Mouse (Mus musculus) midbrain, postnatal 0 days (tissue): ENCODE data around the gene Cct3. TPM values are rescaled to one million over a fixed set of nuclear protein-coding genes. Genes with fewer than 3 reads are reported as not detected.

ENCODE experiments used
- ATAC-seq: fragments of 200-750 bp; cut with Nextera tagmentation; 2 replicates; pipeline ENCODE4 v1.8.0; 2017; ENCODE audit warnings: moderate number of reproducible peaks, mild to moderate bottlenecking, moderate TSS enrichment, moderate library complexity; ENCODE audit not compliant: low FRiP score
- DNase-seq: peaks from one replicate; pipeline ENCODE4 v3.0.0-alpha.2; 2015; ENCODE audit warnings: low spot score
- H3K27ac ChIP-seq: fragments of 300-500 bp; sonication (generic); 2 replicates; pipeline ENCODE4 v1.5.1; 2014; ENCODE audit warnings: low read depth, mild to moderate bottlenecking, low read length, mixed read lengths
- H3K27me3 ChIP-seq: fragments of 300-500 bp; sonication (generic); 2 replicates; pipeline ENCODE4 v1.6.1; 2014; ENCODE audit warnings: low read length, control low read depth, mixed read lengths; ENCODE audit not compliant: insufficient read depth
- H3K36me3 ChIP-seq: fragments of 300-500 bp; sonication (generic); 2 replicates; pipeline ENCODE4 v1.6.1; 2014; ENCODE audit warnings: low read length, control low read depth, mixed read lengths; ENCODE audit not compliant: insufficient read depth
- H3K4me1 ChIP-seq: fragments of 300-500 bp; sonication (generic); 2 replicates; pipeline ENCODE4 v1.6.1; 2014; ENCODE audit warnings: mild to moderate bottlenecking, control low read depth, antibody characterized with exemption, low read length, mixed read lengths; ENCODE audit not compliant: insufficient read depth
- H3K4me2 ChIP-seq: fragments of 300-500 bp; sonication (generic); 2 replicates; pipeline ENCODE4 v1.6.1; 2014; ENCODE audit warnings: low read depth, mild to moderate bottlenecking, low read length, mixed read lengths; ENCODE audit not compliant: poor library complexity, severe bottlenecking
- H3K4me3 ChIP-seq: fragments of 300-500 bp; sonication (generic); 2 replicates; pipeline ENCODE4 v1.5.1; 2014; ENCODE audit warnings: low read depth, mild to moderate bottlenecking, low read length, moderate library complexity
- H3K9ac ChIP-seq: fragments of 300-500 bp; sonication (generic); replicated peaks from 2 replicates; pipeline ENCODE4 v1.6.1; 2014; ENCODE audit warnings: mild to moderate bottlenecking, low read length, moderate library complexity, mixed read lengths; ENCODE audit not compliant: poor library complexity, severe bottlenecking
- H3K9me3 ChIP-seq: fragments of 300-500 bp; sonication (generic); 2 replicates; pipeline ENCODE4 v1.6.1; 2016; ENCODE audit warnings: low read length, control low read depth
- CTCF ChIP-seq: IDR thresholded peaks from 2 replicates; pipeline ENCODE4 v1.5.1; 2016; ENCODE audit warnings: antibody characterized with exemption, mild to moderate bottlenecking
- WGBS: fragments of 180-500 bp; shearing (Covaris S2); extraction: QIAGEN DNeasy Blood & Tissue Kit; methylation state at CpG from one replicate; pipeline ENCODE4 v1.1.7; 2014; 5-methylcytosine and 5-hydroxymethylcytosine counted together
- polyA plus RNA-seq: library from polyadenylated mRNA; unstranded; fragments of >200 nt; fragmentation: Nextera tagmentation; extraction: Ambion mirVana; gene quantifications from 2 replicates; pipeline ENCODE4 v1.2.1, GENCODE M21; 2015
- total RNA-seq: library from RNA; depleted of rRNA; stranded (reverse); fragments of >200 nt; gene quantifications from 2 replicates; pipeline ENCODE4 v1.2.3, GENCODE M21; 2014; rRNA removed

Gene Cct3
- total RNA-seq: 253 and 273 TPM in 2 replicates
- polyA plus RNA-seq: 372 and 391 TPM in 2 replicates

- H3K4me1 ChIP-seq: 0 out of 2 replicates have a peak, but pooled peaks cover 6% of the 10 kb centered on the region
- peak within 1 kb of the TSS; percentile 69 for H3K4me2 ChIP-seq
- no peaks in the 10 kb centered on the region for H3K9me3 ChIP-seq
- H3K27me3 ChIP-seq: no peaks in the 10 kb centered on the region
- peaks cover 14% of the 10 kb centered on the region; the same call in 1 of the 2 replicates for H3K36me3 ChIP-seq
- H3K9ac ChIP-seq: peak within 1 kb of the TSS; percentile 86
- peak; percentile 99 for ATAC-seq
- DNase-seq: peak; percentile 99
- peak; percentile 61 for TF ChIP-seq CTCF
- peak within 1 kb of the TSS; percentile 92 for H3K27ac ChIP-seq
- peak within 1 kb of the TSS; percentile 78 for H3K4me3 ChIP-seq
- WGBS: under 1% methylated on average over 44 of the region's 44 CpGs
Measured at GRCm38 (mm10) chr3:88296561-88297318, at the start of gene Cct3, which contains the start of gene Tsacc. Gene Cct3 (plus strand): TSS chr3:88297116. Gene Tsacc (minus strand): TSS chr3:88296999.

DNA sequence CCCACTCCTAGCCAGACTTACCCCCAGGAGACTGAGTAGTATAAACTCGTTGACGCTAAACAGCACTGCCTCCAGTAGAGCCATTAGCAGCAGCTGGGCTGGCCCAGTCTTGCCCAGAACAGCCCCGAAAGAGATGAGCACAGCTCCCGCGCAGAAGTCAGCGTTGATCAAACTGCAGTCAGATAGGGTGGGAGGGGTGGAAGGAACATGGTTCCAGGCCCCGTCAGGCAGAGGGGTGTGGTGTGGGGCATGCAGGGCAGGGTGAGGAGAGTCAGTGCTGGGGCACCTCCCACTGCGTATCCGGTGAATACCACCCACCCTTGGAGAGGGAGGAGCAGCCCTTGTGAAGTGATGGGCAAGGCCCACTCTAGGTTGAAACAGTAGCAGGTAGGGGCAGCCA, 49.2 kb upstream of the Cct3 start:
- no peak overlapping the region for H3K4me3 ChIP-seq
- H3K27me3 ChIP-seq: peaks cover 10% of the 10 kb centered on the region; the same call in 1 of the 2 replicates
- H3K9me3 ChIP-seq: no peaks in the 10 kb centered on the region
- no peaks in the 10 kb centered on the region for H3K36me3 ChIP-seq
- DNase-seq (no peak), ATAC-seq (no peak)
- TF ChIP-seq CTCF: no peak
- no peak overlapping the region for H3K9ac ChIP-seq
- no peak overlapping the region for H3K27ac ChIP-seq
- no peaks in the 10 kb centered on the region for H3K4me1 ChIP-seq
- no peak overlapping the region for H3K4me2 ChIP-seq
- 82% methylated on average over 9 of the region's 9 CpGs for WGBS

DNA sequence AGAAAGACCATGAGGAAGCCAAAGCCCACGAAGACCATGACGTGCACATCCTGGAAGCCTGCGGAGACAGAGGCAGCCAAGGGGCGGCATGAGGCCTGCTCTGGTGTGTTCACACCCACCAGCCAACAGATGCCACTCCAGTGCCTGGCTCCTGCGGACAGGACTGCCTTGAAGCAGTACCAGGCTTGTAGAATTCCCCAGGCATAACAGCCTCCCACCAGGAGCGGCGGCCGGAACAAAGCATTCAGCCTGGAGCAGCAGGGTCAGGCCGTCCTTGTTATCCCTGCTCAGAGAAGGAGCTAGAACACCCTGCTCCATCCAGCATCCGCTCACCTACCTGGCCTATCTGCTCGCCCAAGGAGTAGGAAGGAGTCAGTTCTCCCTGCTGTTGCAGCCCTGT, 48.5 kb upstream of the Cct3 start:
- no peak for TF ChIP-seq CTCF
- ATAC-seq: no peak
- H3K27me3 ChIP-seq: peaks cover 10% of the 10 kb centered on the region
- H3K4me1 ChIP-seq: no peaks in the 10 kb centered on the region
- 64% methylated on average over 11 of the region's 11 CpGs for WGBS
- no peak for DNase-seq
- no peak overlapping the region for H3K4me2 ChIP-seq
- H3K36me3 ChIP-seq: no peaks in the 10 kb centered on the region
- no peak overlapping the region for H3K9ac ChIP-seq
- H3K27ac ChIP-seq: no peak overlapping the region
- no peaks in the 10 kb centered on the region for H3K9me3 ChIP-seq
- H3K4me3 ChIP-seq: no peak overlapping the region

DNA sequence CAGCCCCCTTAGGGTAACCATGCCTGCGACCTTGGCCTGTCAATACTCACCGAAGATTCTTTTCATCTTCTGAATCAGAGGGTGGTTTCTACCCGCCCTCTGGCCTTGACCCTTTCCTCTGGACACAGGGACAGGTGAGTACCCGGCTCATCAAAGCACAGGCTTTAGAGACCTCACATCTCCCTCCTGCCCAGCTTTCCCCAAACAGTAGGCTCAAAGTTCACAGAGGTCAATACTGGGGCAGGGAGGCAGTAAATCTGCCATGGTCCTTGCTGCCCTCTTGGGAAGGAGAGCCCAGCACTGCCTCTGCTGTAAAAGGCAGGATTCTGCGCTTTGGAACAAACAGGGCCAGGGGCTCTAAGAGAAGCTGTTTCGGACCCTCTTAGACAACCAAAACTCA, 44.2 kb upstream of the Cct3 start:
- Histone ChIP-seq H3K4me2 (no peak overlapping the region), H3K27ac (no peak overlapping the region), H3K4me3 (no peak overlapping the region), H3K9me3 (no peaks in the 10 kb centered on the region), H3K36me3 (no peaks in the 10 kb centered on the region), H3K9ac (no peak overlapping the region), H3K4me1 (no peaks in the 10 kb centered on the region), H3K27me3 (peaks cover 24% of the 10 kb centered on the region)
- 77% methylated on average over 6 of the region's 6 CpGs for WGBS
- no peak for TF ChIP-seq CTCF
- ATAC-seq (no peak), DNase-seq (no peak)

GRCm38 (mm10) chr3:88254268-88254926, 42.5 kb upstream of the Cct3 start, which contains the start of gene Rhbg:
Gene Rhbg (minus strand): TSS chr3:88254709.
- Histone ChIP-seq H3K27ac (no peak within 1 kb of the TSS), H3K9ac (peak within 1 kb of the TSS; percentile 44; the same call in 1 of the 2 replicates), H3K27me3 (peaks cover 24% of the 10 kb centered on the region), H3K4me1 (no peaks in the 10 kb centered on the region), H3K36me3 (no peaks in the 10 kb centered on the region), H3K4me2 (peak within 1 kb of the TSS; percentile 48), H3K9me3 (no peaks in the 10 kb centered on the region), H3K4me3 (peak within 1 kb of the TSS; percentile 24)
- no peak for DNase-seq
- ATAC-seq: no peak
- 3% methylated on average over 34 of the region's 34 CpGs for WGBS
- no peak for TF ChIP-seq CTCF

DNA sequence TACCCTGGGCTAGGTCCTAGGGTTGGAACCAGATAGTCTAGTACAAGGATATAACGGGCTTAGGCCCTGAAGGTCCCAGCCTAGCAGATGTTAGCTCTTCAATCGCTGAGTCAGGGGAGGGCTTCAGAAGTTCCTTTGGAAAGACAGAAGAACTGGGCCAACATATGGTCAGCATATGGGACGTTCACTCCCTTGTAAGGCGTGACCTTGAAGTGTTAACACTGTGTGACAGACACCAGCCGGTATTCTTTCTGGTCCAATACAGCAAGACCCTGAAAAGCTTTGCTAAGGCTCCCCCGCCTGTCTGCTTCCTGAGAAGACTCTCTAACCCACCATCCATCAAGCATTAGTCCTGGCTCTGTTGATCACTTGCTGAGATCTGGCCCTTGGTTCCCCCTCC, 41.0 kb upstream of the Cct3 start:
- Histone ChIP-seq H3K4me1 (no peaks in the 10 kb centered on the region), H3K36me3 (no peaks in the 10 kb centered on the region), H3K9ac (no peak overlapping the region), H3K9me3 (no peaks in the 10 kb centered on the region), H3K27me3 (peaks cover 24% of the 10 kb centered on the region), H3K27ac (no peak overlapping the region), H3K4me3 (no peak overlapping the region), H3K4me2 (no peak overlapping the region)
- ATAC-seq (no peak), DNase-seq (no peak)
- TF ChIP-seq CTCF: no peak
- 82% methylated on average over 6 of the region's 6 CpGs for WGBS
